Mouse (Mus musculus) midbrain, embryonic 12.5 days (tissue): Measurements from ENCODE around the gene Tagap. TPM values are rescaled to one million over a fixed set of nuclear protein-coding genes. Genes with fewer than 3 reads are reported as not detected.

Experiments used
- ATAC-seq: fragments of 200-750 bp; cut with Nextera tagmentation; 2 replicates; pipeline ENCODE4 v1.8.0; 2017; ENCODE audit warnings: low read depth, moderate TSS enrichment, moderate library complexity; ENCODE audit not compliant: low FRiP score
- H3K27ac ChIP-seq: fragments of 300-500 bp; sonication (generic); replicated peaks from 2 replicates; pipeline ENCODE4 v1.5.1; 2016; ENCODE audit warnings: mild to moderate bottlenecking
- H3K27me3 ChIP-seq: fragments of 300-500 bp; sonication (generic); 2 replicates; pipeline ENCODE4 v1.6.1; 2016; ENCODE audit warnings: mild to moderate bottlenecking
- H3K36me3 ChIP-seq: fragments of 300-500 bp; sonication (generic); 2 replicates; pipeline ENCODE4 v1.6.1; 2016
- H3K4me1 ChIP-seq: fragments of 300-500 bp; sonication (generic); 2 replicates; pipeline ENCODE4 v1.6.1; 2016
- H3K4me2 ChIP-seq: fragments of 300-500 bp; sonication (generic); replicated peaks from 2 replicates; pipeline ENCODE4 v1.6.1; 2016; ENCODE audit warnings: mild to moderate bottlenecking, moderate library complexity
- H3K4me3 ChIP-seq: fragments of 300-500 bp; sonication (generic); 2 replicates; pipeline ENCODE4 v1.5.1; 2016; ENCODE audit warnings: mild to moderate bottlenecking
- H3K9ac ChIP-seq: fragments of 300-500 bp; sonication (generic); replicated peaks from 2 replicates; pipeline ENCODE4 v1.6.1; 2016; ENCODE audit warnings: mild to moderate bottlenecking, moderate library complexity
- H3K9me3 ChIP-seq: fragments of 300-500 bp; sonication (generic); 2 replicates; pipeline ENCODE4 v1.6.1; 2016; ENCODE audit warnings: mild to moderate bottlenecking
- WGBS: fragments of 180-500 bp; shearing (Covaris S2); methylation state at CpG from one replicate; pipeline ENCODE4 v1.1.7; 2016; 5-methylcytosine and 5-hydroxymethylcytosine counted together
- polyA plus RNA-seq: library from polyadenylated mRNA; unstranded; fragments of >200 nt; fragmentation: Nextera tagmentation; extraction: Ambion mirVana; gene quantifications from 2 replicates; pipeline ENCODE4 v1.2.1, GENCODE M21; 2016

The Tagap gene
- 0.50 and 0.56 TPM in 2 replicates for polyA plus RNA-seq

DNA sequence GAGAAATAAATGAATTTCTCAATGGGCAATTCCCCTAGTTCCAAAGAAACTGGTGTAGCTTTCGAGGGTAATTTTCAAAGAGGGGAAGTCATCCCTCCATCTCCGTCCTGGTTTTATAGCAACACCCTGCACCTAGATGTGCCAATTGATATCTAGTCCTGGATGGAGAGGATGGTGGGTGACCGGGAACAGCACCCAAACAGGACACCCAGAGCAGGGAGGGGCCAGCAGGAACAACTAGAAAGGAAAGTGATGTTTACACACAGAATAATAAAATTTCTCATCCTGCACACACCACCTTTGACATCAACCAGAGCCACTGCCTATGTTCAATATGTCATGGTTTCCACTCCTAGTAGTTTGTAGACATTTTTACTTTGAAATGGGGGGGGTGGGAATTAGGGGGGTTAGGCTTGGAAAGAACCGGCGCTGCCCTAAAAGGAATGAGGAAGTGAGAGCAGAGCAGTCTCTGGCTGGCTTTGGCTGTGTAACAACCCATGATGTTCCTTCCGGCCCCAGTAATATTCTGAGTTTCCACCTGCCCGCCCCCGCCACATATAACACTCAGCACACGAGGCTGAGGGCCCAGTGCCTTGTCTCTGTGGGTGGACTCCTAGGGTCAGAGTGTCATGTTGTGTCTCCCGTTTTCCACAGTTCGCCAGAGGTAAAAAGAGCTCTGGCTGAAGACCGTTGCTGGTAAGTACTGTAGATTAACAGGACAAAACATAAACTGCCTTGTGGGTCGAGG is at the start of gene Tagap:
TSS of gene Tagap (plus strand) at position 588 of the 748 bp plus-strand sequence.
- H3K36me3 ChIP-seq: no peaks in the 10 kb centered on the region
- no peaks in the 10 kb centered on the region for H3K4me1 ChIP-seq
- no peaks in the 10 kb centered on the region for H3K9me3 ChIP-seq
- no peaks in the 10 kb centered on the region for H3K27me3 ChIP-seq
- WGBS: 68% methylated on average over 13 of the region's 13 CpGs
- H3K4me3 ChIP-seq: no peak within 1 kb of the TSS
- H3K9ac ChIP-seq: no peak within 1 kb of the TSS
- no peak within 1 kb of the TSS for H3K4me2 ChIP-seq
- ATAC-seq: no peak
- H3K27ac ChIP-seq: no peak within 1 kb of the TSS

DNA sequence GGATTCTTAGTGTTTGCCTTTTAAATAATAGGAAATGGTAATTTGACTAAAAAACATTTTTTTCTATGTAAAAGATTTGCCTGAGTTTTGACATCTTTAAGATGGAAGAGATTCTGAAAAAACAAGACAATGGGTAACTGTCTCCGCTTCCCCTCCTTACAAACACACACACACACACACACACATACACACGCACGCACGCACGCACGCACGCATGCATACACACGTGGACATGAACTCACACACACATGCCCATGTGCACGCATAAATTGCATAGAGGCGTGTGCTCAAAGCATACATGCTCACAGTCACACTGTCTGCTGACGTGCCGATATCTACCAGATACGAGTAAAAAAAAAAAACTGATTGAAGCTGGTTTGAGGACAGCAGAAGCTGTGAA is 49.3 kb upstream of the Tagap start:
- H3K27ac ChIP-seq: no peak overlapping the region
- H3K9ac ChIP-seq: no peak overlapping the region
- H3K27me3 ChIP-seq: no peaks in the 10 kb centered on the region
- ATAC-seq: no peak
- 88% methylated on average over 13 of the region's 13 CpGs for WGBS
- H3K36me3 ChIP-seq: no peaks in the 10 kb centered on the region
- H3K4me1 ChIP-seq: peaks cover 9% of the 10 kb centered on the region; the same call in 1 of the 2 replicates
- no peak overlapping the region for H3K4me2 ChIP-seq
- H3K4me3 ChIP-seq: no peak overlapping the region
- no peaks in the 10 kb centered on the region for H3K9me3 ChIP-seq

DNA sequence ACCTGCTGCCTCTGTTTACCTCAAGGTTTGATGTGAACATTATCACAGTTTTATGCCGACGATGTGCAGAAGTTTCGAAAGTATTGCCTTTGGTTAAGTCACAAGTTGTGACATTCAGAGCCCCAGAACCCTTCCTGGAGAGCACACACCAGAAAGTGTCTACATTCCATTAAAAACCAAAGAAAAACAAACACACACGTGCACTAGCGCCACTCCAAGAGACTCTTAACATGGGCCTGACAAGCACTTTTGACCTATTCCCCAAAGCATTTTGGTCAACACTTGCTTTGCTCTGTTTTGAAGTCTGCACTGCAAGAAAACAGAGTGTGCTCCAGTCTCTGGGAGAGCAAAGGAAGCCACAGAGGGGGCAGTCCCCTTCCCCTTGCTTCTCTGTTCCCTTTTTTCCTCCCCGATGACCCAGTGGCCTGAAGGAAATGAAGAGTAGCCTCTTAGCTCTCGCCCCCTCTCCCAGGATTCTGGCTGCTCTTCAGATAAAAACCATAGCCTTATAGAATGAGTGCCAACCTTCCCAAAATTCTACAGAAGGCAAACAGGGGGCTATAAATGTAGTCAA is 48.5 kb upstream of the Tagap start:
- no peak overlapping the region for H3K27ac ChIP-seq
- H3K36me3 ChIP-seq: no peaks in the 10 kb centered on the region
- no peak overlapping the region for H3K4me3 ChIP-seq
- no peak overlapping the region for H3K4me2 ChIP-seq
- ATAC-seq: no peak
- WGBS: 72% methylated on average over 7 of the region's 7 CpGs
- H3K27me3 ChIP-seq: no peaks in the 10 kb centered on the region
- H3K9ac ChIP-seq: no peak overlapping the region
- H3K9me3 ChIP-seq: no peaks in the 10 kb centered on the region
- peaks cover 9% of the 10 kb centered on the region; the same call in 1 of the 2 replicates for H3K4me1 ChIP-seq

DNA sequence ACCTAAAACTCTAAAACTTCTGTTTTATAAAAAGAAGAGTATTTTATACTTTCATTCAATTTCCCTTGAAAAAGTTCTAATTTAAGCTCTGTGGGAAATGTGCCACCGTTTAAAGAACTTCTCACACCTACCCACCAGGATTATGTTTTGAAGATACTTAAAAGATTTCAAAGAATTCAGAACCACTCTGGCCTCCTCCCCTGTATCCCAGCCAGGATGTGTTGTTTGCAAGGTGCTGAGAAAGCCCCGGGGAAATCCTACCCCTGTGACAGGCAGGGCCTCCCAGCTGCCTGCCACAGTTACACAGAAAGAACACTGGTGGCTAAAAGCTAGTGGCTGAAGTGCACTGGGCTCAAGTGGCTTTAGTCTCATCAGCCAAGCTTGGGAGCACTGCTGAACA is 47.9 kb upstream of the Tagap start:
- H3K27me3 ChIP-seq: no peaks in the 10 kb centered on the region
- H3K4me3 ChIP-seq: no peak overlapping the region
- H3K9ac ChIP-seq: no peak overlapping the region
- 73% methylated on average over 2 of the region's 2 CpGs for whole genome bisulfite sequencing
- no peak overlapping the region for H3K27ac ChIP-seq
- no peak overlapping the region for H3K4me2 ChIP-seq
- no peaks in the 10 kb centered on the region for H3K9me3 ChIP-seq
- no peaks in the 10 kb centered on the region for H3K36me3 ChIP-seq
- ATAC-seq: no peak
- H3K4me1 ChIP-seq: peaks cover 9% of the 10 kb centered on the region; the same call in 1 of the 2 replicates

DNA sequence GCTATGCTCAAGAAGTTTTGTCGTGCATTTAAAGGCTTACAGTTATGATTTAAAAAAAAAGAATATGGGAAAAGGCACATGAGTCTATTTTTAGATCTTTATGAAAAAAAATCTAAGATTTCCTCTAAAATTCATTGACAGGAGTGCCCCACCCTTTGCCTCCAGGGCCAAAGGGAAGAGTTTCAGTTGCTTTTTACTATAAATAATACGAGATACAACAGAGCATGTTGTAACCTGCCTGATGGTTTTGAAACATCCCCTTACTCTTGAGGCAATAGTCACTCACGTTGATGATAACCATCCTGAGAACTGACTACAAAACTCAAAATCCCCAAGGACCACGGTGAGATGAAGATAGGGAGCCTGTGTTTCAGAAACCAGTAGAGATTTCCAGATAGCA is 46.3 kb upstream of the Tagap start:
- Histone ChIP-seq H3K4me1 (peaks cover 9% of the 10 kb centered on the region; the same call in 1 of the 2 replicates), H3K36me3 (no peaks in the 10 kb centered on the region), H3K27me3 (no peaks in the 10 kb centered on the region), H3K9ac (no peak overlapping the region), H3K4me2 (no peak overlapping the region), H3K27ac (no peak overlapping the region), H3K9me3 (no peaks in the 10 kb centered on the region), H3K4me3 (no peak overlapping the region)
- no peak for ATAC-seq
- 89% methylated on average over 4 of the region's 4 CpGs for WGBS

DNA sequence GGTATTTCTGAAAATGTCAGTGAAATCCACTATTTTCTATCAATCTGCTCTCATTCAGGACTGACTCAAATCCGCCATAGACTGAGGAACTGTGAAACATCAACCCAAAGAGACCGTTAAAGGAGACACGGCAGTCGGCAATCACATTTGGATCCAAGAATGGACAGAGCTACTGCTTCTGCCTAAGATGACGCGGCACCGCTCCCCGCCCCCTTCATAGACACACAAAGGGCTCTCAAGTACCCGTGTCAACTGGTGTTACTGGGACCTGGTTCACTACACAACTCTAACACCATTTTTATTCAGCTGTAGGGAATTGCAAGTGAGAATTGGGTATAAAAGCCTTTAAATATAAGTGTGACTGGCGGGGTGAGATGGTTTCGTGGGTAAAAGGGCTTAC is 42.7 kb upstream of the Tagap start:
- no peak overlapping the region for H3K9ac ChIP-seq
- no peaks in the 10 kb centered on the region for H3K4me1 ChIP-seq
- no peaks in the 10 kb centered on the region for H3K27me3 ChIP-seq
- no peaks in the 10 kb centered on the region for H3K36me3 ChIP-seq
- ATAC-seq: no peak
- H3K4me2 ChIP-seq: no peak overlapping the region
- no peak overlapping the region for H3K27ac ChIP-seq
- WGBS: 83% methylated on average over 11 of the region's 11 CpGs
- H3K9me3 ChIP-seq: no peaks in the 10 kb centered on the region
- H3K4me3 ChIP-seq: no peak overlapping the region

DNA sequence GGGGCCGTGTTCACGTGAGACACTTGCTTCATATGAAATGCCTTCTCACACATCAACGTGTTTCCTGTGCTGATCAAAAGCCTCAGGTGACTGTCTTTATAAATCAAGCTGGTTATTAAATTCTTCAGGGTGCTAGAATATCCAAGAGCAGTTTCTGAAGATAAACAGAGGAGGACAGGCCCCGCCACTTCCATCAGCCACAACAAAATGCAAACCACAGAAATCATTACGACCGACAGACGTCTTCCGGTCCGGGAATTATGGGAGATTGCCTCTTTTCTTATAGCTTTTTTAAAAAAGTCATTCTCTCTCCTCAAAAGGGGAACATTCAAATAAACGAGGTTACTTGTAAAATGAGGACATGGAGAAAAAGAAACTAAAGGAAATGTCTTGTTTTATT is 41.2 kb upstream of the Tagap start:
- H3K4me2 ChIP-seq: no peak overlapping the region
- H3K36me3 ChIP-seq: no peaks in the 10 kb centered on the region
- no peaks in the 10 kb centered on the region for H3K9me3 ChIP-seq
- ATAC-seq: no peak
- WGBS: 87% methylated on average over 10 of the region's 10 CpGs
- no peak overlapping the region for H3K9ac ChIP-seq
- no peaks in the 10 kb centered on the region for H3K27me3 ChIP-seq
- no peak overlapping the region for H3K4me3 ChIP-seq
- H3K27ac ChIP-seq: no peak overlapping the region
- H3K4me1 ChIP-seq: no peaks in the 10 kb centered on the region

DNA sequence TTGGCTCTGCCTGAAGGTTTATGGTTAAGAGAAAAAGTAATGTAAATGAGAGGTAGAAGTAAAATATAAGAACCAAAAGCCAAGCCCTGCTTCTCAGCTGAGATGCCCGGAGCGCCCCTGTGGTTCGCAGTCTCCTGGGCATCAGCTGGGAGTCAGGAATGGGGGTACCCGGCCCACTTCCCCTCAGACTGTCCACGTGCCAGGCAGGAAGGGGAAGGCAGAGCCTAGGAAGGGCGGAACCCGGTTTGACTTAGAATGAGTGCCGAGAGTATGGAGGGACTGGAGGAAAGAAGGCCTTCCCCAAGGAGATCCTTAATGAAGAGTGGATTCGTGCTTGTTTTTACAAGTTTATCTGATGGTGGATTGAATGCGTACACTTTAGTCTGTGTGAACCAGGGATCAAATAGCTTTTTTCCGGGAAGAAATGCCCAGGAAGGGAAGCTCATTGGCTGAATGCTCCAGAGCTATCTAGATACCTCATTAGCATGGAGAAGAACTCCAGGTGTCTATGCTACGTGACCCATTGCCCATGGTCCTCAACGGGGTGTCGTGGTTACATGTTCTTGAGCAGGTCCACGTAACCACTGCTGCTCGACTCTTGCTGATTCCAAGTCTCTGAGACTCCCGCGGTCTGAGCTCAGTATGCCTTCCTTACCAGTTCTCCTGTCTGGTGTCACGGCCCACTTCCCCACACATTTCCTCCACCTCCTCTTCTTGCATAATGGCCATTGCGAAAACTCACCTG is 38.6 kb upstream of the Tagap start:
- Histone ChIP-seq H3K27ac (no peak overlapping the region), H3K9ac (no peak overlapping the region), H3K4me2 (no peak overlapping the region), H3K9me3 (no peaks in the 10 kb centered on the region), H3K4me1 (no peaks in the 10 kb centered on the region), H3K4me3 (no peak overlapping the region), H3K36me3 (no peaks in the 10 kb centered on the region), H3K27me3 (no peaks in the 10 kb centered on the region)
- WGBS: 94% methylated on average over 20 of the region's 20 CpGs
- no peak for ATAC-seq

DNA sequence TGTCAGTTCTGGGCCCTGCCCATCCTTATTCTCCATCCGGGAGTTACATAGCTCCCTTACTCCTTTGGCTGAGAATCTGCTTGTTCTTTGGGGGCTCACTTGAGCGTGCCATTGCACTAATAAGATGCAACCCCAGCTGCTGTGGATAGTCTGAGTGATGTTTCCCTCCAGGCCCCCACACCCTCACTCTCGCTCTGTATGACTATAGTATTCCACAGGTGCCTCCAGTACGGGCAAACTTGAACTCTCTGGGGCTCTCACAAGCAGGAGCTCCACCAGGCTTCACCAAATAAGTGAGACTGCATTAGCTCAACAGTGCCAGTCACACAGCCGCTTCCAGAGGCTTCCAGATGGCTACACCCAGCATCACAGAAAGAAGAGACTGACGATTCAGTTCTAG is 37.5 kb upstream of the Tagap start:
- Histone ChIP-seq H3K4me3 (no peak overlapping the region), H3K27ac (no peak overlapping the region), H3K9ac (no peak overlapping the region), H3K4me1 (no peaks in the 10 kb centered on the region), H3K4me2 (no peak overlapping the region), H3K36me3 (no peaks in the 10 kb centered on the region), H3K27me3 (no peaks in the 10 kb centered on the region), H3K9me3 (no peaks in the 10 kb centered on the region)
- no peak for ATAC-seq
- 91% methylated on average over 6 of the region's 6 CpGs for WGBS

DNA sequence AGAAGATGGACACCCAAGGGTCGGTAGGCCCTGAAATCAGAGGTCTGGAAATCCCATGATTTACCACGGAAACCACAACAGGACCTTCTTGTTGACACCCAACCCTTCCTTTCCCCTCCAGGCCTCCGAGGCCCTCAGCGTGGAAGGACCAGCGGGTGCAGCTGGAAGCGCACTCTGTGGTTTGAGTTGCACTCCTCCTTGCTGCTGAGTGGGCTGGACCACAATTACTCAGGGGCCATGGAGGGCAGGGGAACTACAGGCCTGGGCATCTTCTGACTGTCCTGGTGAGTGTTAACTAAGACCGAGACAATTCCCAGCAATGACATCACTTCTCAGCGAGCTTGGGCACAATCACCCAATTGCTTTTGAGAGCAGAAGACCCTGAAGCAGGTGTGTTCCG is 36.8 kb upstream of the Tagap start:
- no peak overlapping the region for H3K27ac ChIP-seq
- no peaks in the 10 kb centered on the region for H3K36me3 ChIP-seq
- H3K9ac ChIP-seq: no peak overlapping the region
- WGBS: 87% methylated on average over 9 of the region's 9 CpGs
- H3K27me3 ChIP-seq: no peaks in the 10 kb centered on the region
- ATAC-seq: no peak
- H3K4me1 ChIP-seq: no peaks in the 10 kb centered on the region
- no peak overlapping the region for H3K4me3 ChIP-seq
- no peak overlapping the region for H3K4me2 ChIP-seq
- H3K9me3 ChIP-seq: no peaks in the 10 kb centered on the region

DNA sequence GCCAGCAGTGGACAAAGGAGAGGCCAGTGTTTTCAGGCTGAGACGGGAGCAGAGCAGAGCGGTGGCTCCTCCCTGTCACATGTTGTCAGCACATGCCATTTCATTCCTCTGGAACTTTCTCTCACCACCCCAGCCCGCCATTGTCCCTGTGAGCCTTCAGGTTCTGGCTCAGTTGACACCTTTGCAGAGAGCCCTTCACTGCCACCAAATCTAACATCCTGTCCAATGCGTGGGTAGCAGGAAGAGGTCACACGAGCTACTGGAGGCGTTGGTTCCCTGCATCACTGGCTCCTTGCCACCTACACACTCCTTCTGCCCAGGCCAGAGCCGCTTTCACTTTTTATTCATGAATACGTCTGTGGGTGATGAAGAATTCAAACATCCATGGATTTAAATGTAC is 33.1 kb upstream of the Tagap start:
- no peak overlapping the region for H3K27ac ChIP-seq
- no peak overlapping the region for H3K4me3 ChIP-seq
- H3K9ac ChIP-seq: no peak overlapping the region
- no peak for ATAC-seq
- H3K9me3 ChIP-seq: no peaks in the 10 kb centered on the region
- H3K36me3 ChIP-seq: no peaks in the 10 kb centered on the region
- 85% methylated on average over 8 of the region's 8 CpGs for WGBS
- no peak overlapping the region for H3K4me2 ChIP-seq
- no peaks in the 10 kb centered on the region for H3K4me1 ChIP-seq
- no peaks in the 10 kb centered on the region for H3K27me3 ChIP-seq

DNA sequence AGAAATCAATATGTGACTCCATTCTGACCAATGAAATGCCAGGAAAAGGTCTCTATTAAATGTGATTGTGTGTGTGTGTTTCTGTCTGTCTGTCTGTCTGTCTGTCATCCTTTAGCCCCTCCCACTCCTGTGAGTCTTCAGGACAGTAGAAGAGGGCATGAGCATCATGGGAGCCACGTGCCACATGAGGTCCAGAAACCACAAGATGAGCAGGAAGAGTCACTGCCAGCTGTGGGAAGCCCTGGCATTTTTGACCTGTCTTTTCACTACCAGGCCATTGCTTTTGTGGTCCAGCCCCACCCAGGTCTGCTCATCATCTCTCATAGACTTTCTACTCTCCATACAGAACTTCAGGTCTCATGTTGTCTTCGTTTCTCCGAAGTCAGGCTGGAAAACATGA is 31.7 kb upstream of the Tagap start:
- H3K4me2 ChIP-seq: no peak overlapping the region
- no peaks in the 10 kb centered on the region for H3K36me3 ChIP-seq
- no peak overlapping the region for H3K4me3 ChIP-seq
- H3K4me1 ChIP-seq: no peaks in the 10 kb centered on the region
- no peaks in the 10 kb centered on the region for H3K27me3 ChIP-seq
- H3K9ac ChIP-seq: no peak overlapping the region
- 87% methylated on average over 3 of the region's 3 CpGs for WGBS
- H3K9me3 ChIP-seq: no peaks in the 10 kb centered on the region
- H3K27ac ChIP-seq: no peak overlapping the region
- no peak for ATAC-seq
